Mouse (Mus musculus) E14TG2a.4 (cell line): Measurements from ENCODE around the gene Nog.

Source experiments
- CTCF ChIP-seq: conservative IDR thresholded peaks from 2 replicates; pipeline ENCODE4 v1.5.1; 2014; ENCODE audit warnings: low read length
- NANOG ChIP-seq: IDR thresholded peaks from 2 replicates; pipeline ENCODE4 v1.6.1; 2014; ENCODE audit warnings: borderline replicate concordance, low read length, mixed read lengths
- POU5F1 ChIP-seq: IDR thresholded peaks from 2 replicates; pipeline ENCODE4 v1.6.1; 2014; ENCODE audit warnings: low read length, borderline replicate concordance

DNA sequence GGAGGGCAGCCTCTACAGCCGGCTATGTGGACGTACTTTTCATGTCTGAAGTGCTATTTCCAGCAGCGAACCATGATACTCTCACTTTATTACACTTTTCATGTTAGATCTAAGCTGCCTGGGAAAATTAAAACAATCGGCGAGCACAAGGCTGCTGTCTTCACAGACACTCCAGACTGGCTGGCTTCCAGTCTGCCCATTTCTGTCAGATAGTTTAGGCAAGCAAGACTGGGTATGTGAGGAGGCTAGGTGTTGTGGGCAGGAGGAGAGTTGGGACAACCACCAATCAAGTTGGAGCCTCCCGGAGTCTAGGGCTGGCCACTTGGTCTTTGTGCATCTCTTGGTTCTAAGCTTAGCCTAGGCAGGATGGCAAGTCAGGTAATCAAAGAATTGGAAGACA is 17.5 kb upstream of the Nog start:
- TF ChIP-seq CTCF (no peak), NANOG (no peak), POU5F1 (no peak)
